Mouse (Mus musculus) kidney, postnatal 36 days (tissue): ENCODE data around the gene Ifnl2.
A peak's percentile ranks its signal among the peaks of the same experiment; 100 is the strongest.
"Not testable (repeated sequence)": the region's sequence is repeated elsewhere in the genome, so short reads cannot be mapped to it uniquely, and the experiment has no call there.

Experiments
- DNase-seq, 2 experiments: peaks; one replicate each; pipeline ENCODE4 v3.0.0; 2021 to 2022; ENCODE audit warnings: mixed read lengths in 2 of 2

The Ifnl2 gene

GRCm38 (mm10) chr7:28510405-28510974 is at the start of gene Ifnl2:
Gene Ifnl2 (minus strand): TSS chr7:28510455.
- not testable (repeated sequence) for DNase-seq

GRCm38 (mm10) chr7:28558486-28558885 is 48.2 kb upstream of the Ifnl2 start:
- peak; percentile 77 to 87 for DNase-seq

- DNase-seq = no peak
Measured at GRCm38 (mm10) chr7:28557708-28558107, 47.5 kb upstream of the Ifnl2 start.

- no peak for DNase-seq
Measured at GRCm38 (mm10) chr7:28557069-28557468, 46.8 kb upstream of the Ifnl2 start.

- DNase-seq = no peak
Measured at GRCm38 (mm10) chr7:28555939-28556535, 45.8 kb upstream of the Ifnl2 start.

GRCm38 (mm10) chr7:28553076-28553475 is 42.8 kb upstream of the Ifnl2 start:
- DNase-seq = no peak

- DNase-seq = no peak
Measured at GRCm38 (mm10) chr7:28547628-28548027, 37.4 kb upstream of the Ifnl2 start.

- peak in 1 of 2 experiments; percentile 44 for DNase-seq
Measured at GRCm38 (mm10) chr7:28547154-28547553, 36.9 kb upstream of the Ifnl2 start, which contains the start of gene Nccrp1. Gene Nccrp1 (minus strand): TSS chr7:28547254.

GRCm38 (mm10) chr7:28546649-28547048 is 36.4 kb upstream of the Ifnl2 start:
- no peak for DNase-seq

GRCm38 (mm10) chr7:28545891-28546210 is 35.6 kb upstream of the Ifnl2 start:
- DNase-seq = no peak

GRCm38 (mm10) chr7:28545048-28545890 is 35.0 kb upstream of the Ifnl2 start:
- DNase-seq = peak; percentile 46 to 69

- peak; percentile 56 to 71 for DNase-seq
Measured at GRCm38 (mm10) chr7:28544051-28544601, 33.9 kb upstream of the Ifnl2 start.

- no peak for DNase-seq
Measured at GRCm38 (mm10) chr7:28540526-28540925, 30.3 kb upstream of the Ifnl2 start, which contains the start of gene Sycn. Gene Sycn (plus strand): TSS chr7:28540885.

GRCm38 (mm10) chr7:28538886-28539285 is 28.6 kb upstream of the Ifnl2 start:
- DNase-seq = not testable (repeated sequence)

GRCm38 (mm10) chr7:28532005-28532404 is 21.8 kb upstream of the Ifnl2 start:
- DNase-seq = no peak

GRCm38 (mm10) chr7:28527922-28528719 is 17.9 kb upstream of the Ifnl2 start:
- peak; percentile 86 to 96 for DNase-seq

GRCm38 (mm10) chr7:28522536-28522935 is 12.3 kb upstream of the Ifnl2 start, which contains the start of gene Ifnl3:
Gene Ifnl3 (plus strand): TSS chr7:28522836.
- not testable (repeated sequence) for DNase-seq

- DNase-seq = no peak
Measured at GRCm38 (mm10) chr7:28511441-28511840, 1.2 kb upstream of the Ifnl2 start.

GRCm38 (mm10) chr7:28509121-28509520 is 1.1 kb downstream of the Ifnl2 start:
- not testable (repeated sequence) for DNase-seq

- DNase-seq = peak in 1 of 2 experiments; percentile 50
Measured at GRCm38 (mm10) chr7:28505585-28505984, 4.7 kb downstream of the Ifnl2 start.

- no peak for DNase-seq
Measured at GRCm38 (mm10) chr7:28495426-28495825, 14.8 kb downstream of the Ifnl2 start.

- no peak for DNase-seq
Measured at GRCm38 (mm10) chr7:28492310-28492709, 17.9 kb downstream of the Ifnl2 start.
